Mouse (Mus musculus) limb, embryonic 14.5 days (tissue): Measurements from ENCODE around the gene Tnnc1. TPM values are rescaled to one million over a fixed set of nuclear protein-coding genes. Genes with fewer than 3 reads are reported as not detected.

Experiments
- ATAC-seq: fragments of 200-750 bp; cut with Nextera tagmentation; 2 replicates; pipeline ENCODE4 v1.8.0; 2017; ENCODE audit warnings: low read depth, moderate number of reproducible peaks, moderate TSS enrichment; ENCODE audit not compliant: low FRiP score
- DNase-seq: peaks from one replicate; pipeline ENCODE4 v3.0.0-alpha.2; 2015; ENCODE audit warnings: low spot score
- H3K27ac ChIP-seq: fragments of 300-500 bp; sonication (generic); replicated peaks from 2 replicates; pipeline ENCODE4 v1.5.1; 2014; ENCODE audit warnings: low read depth, mild to moderate bottlenecking, low read length, moderate library complexity, mixed read lengths
- H3K27me3 ChIP-seq: fragments of 300-500 bp; sonication (generic); 2 replicates; pipeline ENCODE4 v1.6.1; 2014; ENCODE audit warnings: low read length, mixed read lengths; ENCODE audit not compliant: control insufficient read depth, insufficient read depth
- H3K36me3 ChIP-seq: fragments of 300-500 bp; sonication (generic); 2 replicates; pipeline ENCODE4 v1.6.1; 2014; ENCODE audit warnings: mild to moderate bottlenecking, low read length, moderate library complexity, mixed read lengths; ENCODE audit not compliant: control insufficient read depth, insufficient read depth
- H3K4me1 ChIP-seq: fragments of 300-500 bp; sonication (generic); 2 replicates; pipeline ENCODE4 v1.6.1; 2014; ENCODE audit warnings: antibody characterized with exemption, low read length, mixed read lengths; ENCODE audit not compliant: control insufficient read depth, insufficient read depth
- H3K4me2 ChIP-seq: fragments of 300-500 bp; sonication (generic); replicated peaks from 2 replicates; pipeline ENCODE4 v1.6.1; 2014; ENCODE audit warnings: low read depth, mild to moderate bottlenecking, low read length, moderate library complexity; ENCODE audit not compliant: severe bottlenecking
- H3K4me3 ChIP-seq: fragments of 300-500 bp; sonication (generic); replicated peaks from 2 replicates; pipeline ENCODE4 v1.5.1; 2014; ENCODE audit warnings: low read length
- H3K9ac ChIP-seq: fragments of 300-500 bp; sonication (generic); 2 replicates; pipeline ENCODE4 v1.6.1; 2014; ENCODE audit warnings: mild to moderate bottlenecking, low read depth, low read length, moderate library complexity; ENCODE audit not compliant: severe bottlenecking
- H3K9me3 ChIP-seq: fragments of 300-500 bp; sonication (generic); 2 replicates; pipeline ENCODE4 v1.6.1; 2016; ENCODE audit warnings: low read length; ENCODE audit not compliant: control insufficient read depth
- POLR2A ChIP-seq: fragments of 200-500 bp; IDR thresholded peaks from 2 replicates; pipeline ENCODE4 v1.8.0; 2012; ENCODE audit warnings: inconsistent platforms, mild to moderate bottlenecking, moderate library complexity, borderline replicate concordance; ENCODE audit not compliant: insufficient read depth, insufficient read length; ENCODE audit errors: extremely low read depth
- WGBS: fragments of 180-500 bp; shearing (Covaris S2); extraction: QIAGEN DNeasy Blood & Tissue Kit; methylation state at CpG from one replicate; pipeline ENCODE4 v1.1.7; 2014; 5-methylcytosine and 5-hydroxymethylcytosine counted together
- polyA plus RNA-seq, 2 experiments: library from polyadenylated mRNA; depleted of rRNA in 1 of 2; stranded (reverse) in 1 of 2; unstranded in 1 of 2; fragments of >200 nt; fragmentation: Nextera tagmentation in 1 of 2; extraction: Ambion mirVana in 1 of 2; gene quantifications; 2 replicates each; pipeline versions ENCODE4 v1.2.1 to v1.2.3; 2012 to 2014

Tnnc1 gene
- polyA plus RNA-seq, 2 experiments = 458 to 483 TPM

DNA sequence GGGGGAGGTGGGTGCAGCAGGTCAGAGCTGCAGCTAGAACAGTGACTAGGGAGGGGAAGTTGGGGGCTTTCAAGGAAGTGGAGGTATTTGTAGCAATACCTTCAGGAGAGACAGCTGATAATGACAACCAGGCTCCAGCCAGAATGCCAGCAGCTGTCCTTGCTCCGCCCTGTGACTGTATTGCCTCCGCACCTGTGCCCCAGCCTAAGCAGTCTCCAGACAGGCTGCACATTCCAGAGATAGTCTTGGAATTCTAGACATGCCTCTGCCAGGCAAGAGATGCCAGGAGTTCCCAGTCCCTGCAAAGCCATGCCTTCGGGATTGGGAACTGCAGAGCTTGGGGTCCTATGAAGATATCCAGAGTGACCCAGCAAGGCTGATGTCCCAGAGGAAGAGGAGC, 4.4 kb downstream of the Tnnc1 start:
- TF ChIP-seq POLR2A = no peak
- Histone ChIP-seq H3K27me3 (no peaks in the 10 kb centered on the region), H3K4me3 (no peak overlapping the region), H3K27ac (no peak overlapping the region), H3K9ac (no peak overlapping the region), H3K4me1 (0 out of 2 replicates have a peak, but pooled peaks cover 8% of the 10 kb centered on the region), H3K4me2 (no peak overlapping the region), H3K9me3 (no peaks in the 10 kb centered on the region), H3K36me3 (no peaks in the 10 kb centered on the region)
- ATAC-seq = peak; percentile 27; the same call in 1 of the 2 replicates
- no peak for DNase-seq
- 55% methylated on average over 3 of the region's 3 CpGs for WGBS

DNA sequence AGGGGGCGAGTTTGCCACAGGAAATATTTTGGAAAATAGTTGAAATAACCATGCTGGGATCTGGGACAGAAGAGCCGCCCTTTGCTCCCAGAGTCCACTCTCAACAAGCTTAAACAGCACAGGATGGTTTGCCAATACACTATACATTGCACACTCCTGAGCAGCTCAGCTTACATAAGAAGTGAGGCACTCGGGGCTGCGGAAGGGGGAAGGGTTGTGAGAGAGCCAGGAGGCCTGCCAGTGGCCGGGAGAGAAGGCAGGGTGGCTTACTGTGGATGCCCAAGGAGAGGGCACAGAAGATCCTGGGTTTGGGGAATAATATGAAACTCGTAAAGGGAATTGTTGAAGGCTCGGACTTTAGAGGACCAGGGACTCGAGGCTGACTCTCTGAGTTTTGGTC, 5.8 kb downstream of the Tnnc1 start:
- no peak for TF ChIP-seq POLR2A
- Histone ChIP-seq H3K4me2 (no peak overlapping the region), H3K4me3 (no peak overlapping the region), H3K27me3 (no peaks in the 10 kb centered on the region), H3K9ac (peak overlapping the region; percentile 0; the same call in 1 of the 2 replicates), H3K4me1 (0 out of 2 replicates have a peak, but pooled peaks cover 10% of the 10 kb centered on the region), H3K36me3 (no peaks in the 10 kb centered on the region), H3K27ac (no peak overlapping the region), H3K9me3 (no peaks in the 10 kb centered on the region)
- ATAC-seq (no peak), DNase-seq (no peak)
- WGBS = 68% methylated on average over 8 of the region's 8 CpGs

DNA sequence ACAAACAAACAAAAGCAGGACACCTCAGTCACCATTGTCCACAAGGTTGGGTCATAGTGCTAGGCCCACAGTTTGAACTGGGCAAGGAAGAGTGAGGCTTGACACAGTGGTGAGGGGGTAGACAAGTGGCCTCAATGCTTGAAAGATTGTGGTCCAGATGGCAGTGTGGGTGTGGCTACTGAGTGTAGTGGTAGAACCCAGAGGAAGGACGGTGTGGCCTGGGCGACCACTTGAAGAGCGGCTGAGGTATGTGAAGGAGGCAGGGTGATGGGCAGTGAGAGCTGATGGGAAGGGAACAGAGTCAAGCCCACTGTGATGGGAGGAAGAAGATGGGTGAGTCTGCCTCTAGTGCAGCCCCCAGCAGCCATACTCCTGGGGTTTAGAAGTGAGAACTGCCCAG, 6.6 kb downstream of the Tnnc1 start:
- H3K4me3 ChIP-seq = no peak overlapping the region
- H3K9me3 ChIP-seq = no peaks in the 10 kb centered on the region
- ATAC-seq (no peak), DNase-seq (no peak)
- no peak overlapping the region for H3K9ac ChIP-seq
- no peaks in the 10 kb centered on the region for H3K36me3 ChIP-seq
- no peak for TF ChIP-seq POLR2A
- 76% methylated on average over 3 of the region's 3 CpGs for WGBS
- H3K27ac ChIP-seq = no peak overlapping the region
- H3K4me1 ChIP-seq = 0 out of 2 replicates have a peak, but pooled peaks cover 10% of the 10 kb centered on the region
- H3K27me3 ChIP-seq = no peaks in the 10 kb centered on the region
- H3K4me2 ChIP-seq = no peak overlapping the region

DNA sequence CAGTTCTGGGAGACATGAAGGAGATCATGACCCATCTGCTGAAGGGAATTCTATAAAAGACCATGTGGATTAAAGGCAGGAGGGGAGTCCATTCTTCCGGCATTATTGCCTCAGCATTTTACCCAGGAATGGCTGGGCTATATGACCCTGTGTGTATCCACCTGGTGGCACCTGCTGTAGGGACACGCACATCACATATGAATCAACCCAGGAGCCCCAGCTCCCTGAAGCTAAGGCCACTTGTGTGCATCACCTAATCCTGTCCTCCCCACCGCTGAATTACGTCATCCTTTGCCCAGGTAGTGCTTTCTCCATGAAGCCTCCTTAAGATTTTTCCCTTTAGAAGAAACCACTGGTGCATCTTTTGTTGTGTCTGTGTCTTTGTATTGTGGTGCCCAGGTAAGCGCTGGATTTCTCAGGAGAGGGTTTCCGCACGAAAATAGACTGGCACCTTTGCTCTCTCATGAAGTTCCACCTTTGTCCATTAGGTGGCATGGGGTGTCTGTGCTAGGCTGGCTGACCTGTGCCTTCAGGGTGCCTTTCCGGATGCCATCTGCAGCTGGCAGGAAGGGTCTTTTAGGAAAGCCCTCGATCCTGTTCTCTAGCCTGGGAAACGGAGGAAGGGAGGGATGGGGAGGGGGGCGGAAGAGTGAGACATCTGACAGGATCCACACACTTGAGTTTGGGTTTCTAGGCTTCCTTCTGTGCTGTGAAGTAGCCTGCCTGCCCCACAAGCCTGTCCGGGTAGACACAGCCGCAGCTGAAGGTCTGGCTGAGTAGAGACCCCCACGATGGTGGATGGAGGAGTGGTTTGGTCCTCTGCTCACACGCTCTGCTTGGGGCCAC, 7.3 kb downstream of the Tnnc1 start:
- H3K27ac ChIP-seq = no peak overlapping the region

DNA sequence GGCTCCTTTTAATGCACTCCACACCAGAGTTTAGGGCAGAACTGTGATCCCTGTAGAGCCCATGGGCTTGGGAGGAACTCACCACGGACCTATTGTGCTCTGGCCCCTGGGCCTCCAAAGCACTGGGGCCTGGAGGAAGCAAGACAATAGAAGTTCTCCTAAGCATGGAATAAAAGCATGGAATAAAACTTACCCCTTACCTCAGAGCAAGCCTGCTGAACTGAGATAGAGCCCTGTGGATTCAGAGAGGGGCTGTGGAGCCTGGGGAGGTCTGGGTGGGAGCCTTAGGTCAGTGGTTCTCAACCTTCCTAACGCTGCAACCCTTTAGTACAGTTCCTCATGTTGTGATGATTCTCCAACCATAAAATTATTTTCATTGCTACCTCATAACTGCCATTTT, 8.7 kb downstream of the Tnnc1 start, which contains the start of gene Nisch:
Gene Nisch, minus strand, starts transcription at position 101 of the 400 bp plus-strand sequence.
- ATAC-seq = no peak
- H3K4me2 ChIP-seq = peak within 1 kb of the TSS; percentile 26
- 85% methylated on average over 2 of the region's 2 CpGs for WGBS

More for the DNA sequence above, 7.3 kb downstream of the Tnnc1 start:
- Histone ChIP-seq H3K9ac (peak overlapping the region; percentile 39), H3K4me1 (0 out of 2 replicates have a peak, but pooled peaks cover 10% of the 10 kb centered on the region), H3K4me3 (no peak overlapping the region), H3K4me2 (no peak overlapping the region), H3K27me3 (no peaks in the 10 kb centered on the region), H3K36me3 (no peaks in the 10 kb centered on the region), H3K9me3 (no peaks in the 10 kb centered on the region)
- 33% methylated on average over 15 of the region's 15 CpGs for WGBS
- ATAC-seq = peak; percentile 53; the same call in 1 of the 2 replicates
- peak; percentile 67 for DNase-seq
- TF ChIP-seq POLR2A = no peak

More for the DNA sequence above, 8.7 kb downstream of the Tnnc1 start, which contains the start of gene Nisch:
- Histone ChIP-seq H3K27me3 (no peaks in the 10 kb centered on the region), H3K4me3 (no peak within 1 kb of the TSS), H3K4me1 (0 out of 2 replicates have a peak, but pooled peaks cover 10% of the 10 kb centered on the region), H3K36me3 (no peaks in the 10 kb centered on the region), H3K27ac (no peak within 1 kb of the TSS), H3K9me3 (no peaks in the 10 kb centered on the region), H3K9ac (peak within 1 kb of the TSS; percentile 39)
- no peak for DNase-seq
- TF ChIP-seq POLR2A = no peak
